Mouse (Mus musculus) lung, embryonic 14.5 days (tissue): ENCODE data around the gene Grhl3. TPM values are rescaled to one million over a fixed set of nuclear protein-coding genes. Genes with fewer than 3 reads are reported as not detected.

Experiments
- ATAC-seq: fragments of 200-750 bp; cut with Nextera tagmentation; 2 replicates; pipeline ENCODE4 v1.8.0; 2017; ENCODE audit warnings: mild to moderate bottlenecking, moderate TSS enrichment, moderate library complexity; ENCODE audit not compliant: insufficient read depth
- DNase-seq: peaks from one replicate; pipeline ENCODE4 v3.0.0-alpha.2; 2015
- H3K27ac ChIP-seq: fragments of 300-500 bp; sonication (generic); 2 replicates; pipeline ENCODE4 v1.5.1; 2014; ENCODE audit warnings: low read depth, mild to moderate bottlenecking, moderate library complexity
- H3K27me3 ChIP-seq: fragments of 300-500 bp; sonication (generic); 2 replicates; pipeline ENCODE4 v1.6.1; 2014; ENCODE audit warnings: low read length, control low read depth; ENCODE audit not compliant: insufficient read depth
- H3K36me3 ChIP-seq: fragments of 300-500 bp; sonication (generic); 2 replicates; pipeline ENCODE4 v1.6.1; 2014; ENCODE audit warnings: control low read depth; ENCODE audit not compliant: insufficient read depth
- H3K4me1 ChIP-seq: fragments of 300-500 bp; sonication (generic); 2 replicates; pipeline ENCODE4 v1.6.1; 2014; ENCODE audit warnings: antibody characterized with exemption, control low read depth; ENCODE audit not compliant: insufficient read depth
- H3K4me2 ChIP-seq: fragments of 300-500 bp; sonication (generic); 2 replicates; pipeline ENCODE4 v1.6.1; 2014; ENCODE audit warnings: mild to moderate bottlenecking
- H3K4me3 ChIP-seq: fragments of 300-500 bp; sonication (generic); 2 replicates; pipeline ENCODE4 v1.5.1; 2014; ENCODE audit warnings: low read depth, low read length
- H3K9ac ChIP-seq: fragments of 300-500 bp; sonication (generic); 2 replicates; pipeline ENCODE4 v1.6.1; 2014
- H3K9me3 ChIP-seq: fragments of 300-500 bp; sonication (generic); 2 replicates; pipeline ENCODE4 v1.6.1; 2016; ENCODE audit warnings: low read depth, low read length, control low read depth
- CTCF ChIP-seq: IDR thresholded peaks from 2 replicates; pipeline ENCODE4 v1.5.1; 2016; ENCODE audit warnings: antibody characterized with exemption, low read depth
- WGBS: fragments of 180-500 bp; shearing (Covaris S2); extraction: QIAGEN DNeasy Blood & Tissue Kit; methylation state at CpG from one replicate; pipeline ENCODE4 v1.1.7; 2014; 5-methylcytosine and 5-hydroxymethylcytosine counted together
- polyA plus RNA-seq: library from polyadenylated mRNA; unstranded; fragments of >200 nt; fragmentation: Nextera tagmentation; extraction: Ambion mirVana; gene quantifications from 2 replicates; pipeline ENCODE4 v1.2.1, GENCODE M21; 2014

Grhl3 gene
- polyA plus RNA-seq, 1 experiment from 2014 or later, result 2.5 TPM

DNA sequence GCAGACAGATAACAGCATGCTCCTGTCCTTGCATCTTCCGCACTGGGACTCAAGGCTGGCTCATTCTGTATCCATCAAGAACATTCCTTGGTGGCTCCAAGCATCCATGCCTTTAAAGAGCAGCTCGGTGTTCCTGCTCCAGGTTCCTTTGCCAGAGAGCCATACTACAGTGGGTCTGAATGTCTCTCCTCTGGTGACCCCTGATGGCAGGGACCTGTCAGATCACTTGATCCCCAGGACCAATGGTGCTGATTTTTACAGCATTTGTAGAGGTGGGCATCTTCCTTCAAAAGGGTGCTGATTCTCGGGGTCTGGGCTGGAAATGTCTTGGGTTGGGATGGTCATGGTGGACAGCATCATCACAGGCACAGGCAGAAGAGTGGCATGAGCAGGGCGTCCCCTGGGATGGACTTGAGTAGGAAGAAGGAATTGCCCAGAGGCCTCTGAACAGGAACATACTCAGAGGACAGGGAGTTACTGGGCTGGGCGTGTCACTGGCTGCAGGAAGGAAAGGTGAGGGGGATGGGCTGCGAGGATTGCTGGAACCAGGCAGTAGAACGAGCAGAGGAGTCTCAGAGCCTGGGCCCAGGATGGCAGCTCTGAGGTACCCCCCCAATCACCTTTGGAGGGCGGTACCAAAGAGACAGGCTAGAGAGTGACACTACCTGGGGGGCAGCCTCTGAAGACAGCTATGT lies 18.3 kb upstream of the Grhl3 start:
- WGBS, result 53% methylated on average over 8 of the region's 8 CpGs
- peak; percentile 38 for TF ChIP-seq CTCF
- Histone ChIP-seq H3K27me3 (no peaks in the 10 kb centered on the region), H3K36me3 (no peaks in the 10 kb centered on the region), H3K9me3 (no peaks in the 10 kb centered on the region), H3K27ac (no peak overlapping the region), H3K9ac (no peak overlapping the region), H3K4me2 (no peak overlapping the region), H3K4me1 (no peaks in the 10 kb centered on the region), H3K4me3 (no peak overlapping the region)
- DNase-seq (no peak), ATAC-seq (no peak)

DNA sequence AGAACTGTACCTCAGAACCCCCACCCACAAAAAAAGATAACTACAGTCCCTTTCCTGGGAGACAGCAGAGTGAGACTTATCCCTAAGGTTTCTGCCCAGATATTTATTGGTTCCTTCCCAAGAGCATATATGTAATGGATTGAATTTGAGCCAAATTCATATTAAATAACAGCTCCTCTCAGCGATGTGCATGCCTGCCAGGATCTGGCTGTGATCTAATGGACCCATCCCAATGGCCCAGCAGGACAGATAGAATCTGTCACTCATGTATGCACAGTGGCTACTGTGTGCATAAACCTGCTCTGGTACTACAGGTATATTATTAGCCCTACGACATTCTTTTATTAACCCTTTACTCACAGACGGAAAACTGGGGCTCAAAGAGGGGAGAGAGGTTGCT lies 17.7 kb upstream of the Grhl3 start:
- ATAC-seq, result no peak
- DNase-seq, result peak; percentile 68
- no peaks in the 10 kb centered on the region for H3K9me3 ChIP-seq
- H3K9ac ChIP-seq, result no peak overlapping the region
- H3K27me3 ChIP-seq, result no peaks in the 10 kb centered on the region
- H3K4me3 ChIP-seq, result no peak overlapping the region
- H3K27ac ChIP-seq, result no peak overlapping the region
- H3K4me2 ChIP-seq, result no peak overlapping the region
- no peaks in the 10 kb centered on the region for H3K4me1 ChIP-seq
- H3K36me3 ChIP-seq, result no peaks in the 10 kb centered on the region
- TF ChIP-seq CTCF, result no peak
- 41% methylated on average over 3 of the region's 3 CpGs for WGBS

DNA sequence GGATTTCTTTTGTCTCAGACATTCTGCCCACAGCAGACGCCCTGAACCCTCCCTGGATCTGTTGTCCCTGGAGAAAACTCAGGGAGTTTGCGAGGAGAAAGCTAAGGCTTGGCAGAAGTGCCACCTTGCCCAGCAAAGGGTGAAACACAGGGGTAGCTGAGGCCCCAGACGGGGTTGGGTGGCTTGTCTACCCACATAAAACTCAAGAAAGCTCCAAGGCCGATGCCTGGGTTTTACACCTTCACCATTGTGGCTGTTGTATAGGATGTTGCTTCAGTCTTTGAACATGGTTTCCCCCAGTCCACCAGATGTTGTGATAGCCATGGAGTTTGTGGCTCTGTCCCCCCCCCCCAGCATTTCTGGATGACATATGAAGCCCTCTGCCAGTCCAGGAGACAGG lies 11.4 kb upstream of the Grhl3 start:
- Histone ChIP-seq H3K9me3 (no peaks in the 10 kb centered on the region), H3K4me1 (0 out of 2 replicates have a peak, but pooled peaks cover 4% of the 10 kb centered on the region), H3K4me3 (no peak overlapping the region), H3K27me3 (no peaks in the 10 kb centered on the region), H3K36me3 (no peaks in the 10 kb centered on the region), H3K27ac (no peak overlapping the region), H3K4me2 (no peak overlapping the region), H3K9ac (no peak overlapping the region)
- WGBS, result 65% methylated on average over 4 of the region's 4 CpGs
- no peak for TF ChIP-seq CTCF
- no peak for DNase-seq
- ATAC-seq, result no peak

DNA sequence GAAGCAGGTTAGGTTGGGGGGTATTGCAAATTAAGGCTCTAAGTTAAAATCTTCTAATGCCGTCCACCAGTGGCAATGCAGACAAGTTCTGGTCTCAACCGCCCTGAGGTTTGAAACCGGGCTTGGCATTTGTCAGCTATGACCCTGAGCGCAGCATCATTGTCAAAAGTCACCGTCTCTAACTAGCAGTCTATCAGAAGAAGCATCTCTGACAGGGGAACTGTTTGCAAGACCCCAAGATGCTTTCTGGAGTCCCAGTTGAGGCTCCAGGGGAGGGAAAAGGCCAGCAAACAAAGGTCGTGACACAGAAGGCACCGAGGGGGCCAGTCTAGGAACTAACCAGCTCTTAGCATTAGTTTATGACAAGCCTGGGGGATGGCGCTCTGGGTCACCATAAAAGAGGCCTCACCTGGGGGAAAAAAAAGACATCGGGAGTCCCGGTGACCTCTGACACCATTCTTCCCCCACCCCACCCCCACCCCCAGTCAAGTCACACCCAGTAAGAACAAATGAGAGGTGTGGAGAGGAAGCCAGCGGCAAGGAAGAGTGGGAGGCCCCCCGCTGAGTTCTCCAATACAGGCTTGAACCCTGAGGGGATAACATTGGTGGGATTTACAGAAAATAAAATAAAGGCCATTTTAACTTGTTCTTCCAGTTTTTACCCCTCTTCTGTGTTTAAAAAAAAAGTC lies 7.9 kb upstream of the Grhl3 start:
- Histone ChIP-seq H3K4me3 (no peak overlapping the region), H3K27me3 (no peaks in the 10 kb centered on the region), H3K4me1 (0 out of 2 replicates have a peak, but pooled peaks cover 4% of the 10 kb centered on the region), H3K27ac (no peak overlapping the region), H3K4me2 (no peak overlapping the region), H3K36me3 (no peaks in the 10 kb centered on the region), H3K9ac (no peak overlapping the region), H3K9me3 (no peaks in the 10 kb centered on the region)
- WGBS, result 33% methylated on average over 12 of the region's 12 CpGs
- ATAC-seq, result no peak
- no peak for DNase-seq
- no peak for TF ChIP-seq CTCF

DNA sequence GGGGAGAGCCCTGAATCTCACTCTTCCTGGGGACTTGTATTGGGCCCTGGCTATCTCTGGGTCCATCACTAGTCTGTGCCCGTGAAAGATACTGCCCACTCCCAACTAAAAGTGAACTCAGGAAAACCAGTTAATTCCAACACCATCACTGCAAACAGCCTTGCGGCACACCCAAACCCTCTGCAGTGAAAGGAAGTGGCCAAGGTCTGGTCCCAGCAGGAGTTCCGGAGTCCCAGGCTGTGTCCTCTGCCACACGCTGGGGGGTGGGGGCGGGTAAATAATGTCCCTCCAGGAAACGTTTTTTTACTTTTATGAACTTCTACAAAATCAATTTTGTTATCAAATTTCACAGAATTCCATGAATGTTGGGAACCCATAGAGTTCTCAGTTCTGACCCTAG lies 6.3 kb upstream of the Grhl3 start:
- ATAC-seq, result no peak
- 46% methylated on average over 6 of the region's 6 CpGs for WGBS
- Histone ChIP-seq H3K4me3 (no peak overlapping the region), H3K27ac (no peak overlapping the region), H3K4me1 (0 out of 2 replicates have a peak, but pooled peaks cover 4% of the 10 kb centered on the region), H3K27me3 (no peaks in the 10 kb centered on the region), H3K4me2 (no peak overlapping the region), H3K36me3 (no peaks in the 10 kb centered on the region), H3K9me3 (no peaks in the 10 kb centered on the region), H3K9ac (no peak overlapping the region)
- no peak for DNase-seq
- TF ChIP-seq CTCF, result no peak

DNA sequence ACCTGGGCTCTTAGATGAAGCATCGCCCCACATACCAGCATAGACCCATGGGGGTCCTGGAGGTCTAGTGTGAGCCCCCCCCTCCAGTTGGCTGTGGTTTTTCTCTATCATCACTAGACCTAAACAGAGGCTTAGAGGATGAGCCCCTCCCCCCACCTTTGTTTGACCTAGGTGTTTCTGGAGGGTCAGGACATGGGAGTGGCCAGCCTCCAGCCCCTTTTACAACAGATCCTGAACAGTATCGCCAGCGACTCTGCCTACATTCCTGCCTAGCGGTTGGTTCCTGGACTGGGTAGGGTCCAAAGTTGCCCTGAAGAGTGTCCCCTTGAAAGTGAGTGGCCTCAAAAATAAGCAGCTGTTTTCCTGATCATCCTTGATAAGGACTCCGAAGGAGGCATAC lies 5.1 kb upstream of the Grhl3 start:
- 79% methylated on average over 5 of the region's 5 CpGs for WGBS
- Histone ChIP-seq H3K4me2 (no peak overlapping the region), H3K4me3 (no peak overlapping the region), H3K9me3 (no peaks in the 10 kb centered on the region), H3K27ac (no peak overlapping the region), H3K27me3 (peaks cover 11% of the 10 kb centered on the region), H3K9ac (no peak overlapping the region), H3K36me3 (no peaks in the 10 kb centered on the region), H3K4me1 (0 out of 2 replicates have a peak, but pooled peaks cover 4% of the 10 kb centered on the region)
- TF ChIP-seq CTCF, result no peak
- ATAC-seq (no peak), DNase-seq (no peak)

DNA sequence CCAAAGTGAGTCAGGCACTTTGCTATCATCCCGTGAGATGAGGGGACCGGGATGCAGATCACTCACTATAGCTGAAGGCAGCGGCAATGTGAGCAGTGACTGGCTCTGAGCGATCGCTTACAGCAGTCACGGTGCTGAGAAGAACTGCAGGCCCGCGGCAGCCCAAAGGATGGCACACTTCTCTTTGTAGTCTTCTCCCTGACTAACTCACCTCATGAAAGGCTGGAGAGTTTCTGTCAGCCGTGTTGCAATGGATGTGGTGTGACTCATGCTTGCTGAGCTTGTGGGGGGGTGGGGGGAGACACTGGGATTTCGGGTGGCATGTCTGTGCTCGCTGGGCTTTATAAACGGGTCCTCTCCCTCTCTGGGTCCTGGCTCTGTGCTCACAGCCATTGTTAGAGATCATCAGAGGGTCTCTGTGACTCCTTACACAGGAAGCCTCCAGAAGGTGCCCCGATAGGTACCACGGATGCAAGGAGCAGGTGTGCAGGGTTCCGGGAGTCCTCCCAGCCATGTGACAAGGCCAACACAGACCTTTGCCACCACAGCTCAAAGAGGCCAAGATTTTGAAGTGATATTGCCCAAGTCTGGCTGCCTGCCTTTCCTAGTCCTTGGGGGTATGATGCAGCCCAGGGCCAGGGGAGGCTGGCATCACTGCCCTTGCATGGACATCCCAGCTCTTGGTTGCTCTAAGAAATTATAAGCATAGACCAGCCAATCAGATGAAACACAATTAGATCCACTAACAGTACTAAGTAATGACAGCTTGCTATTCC lies 2.1 kb upstream of the Grhl3 start:
- Histone ChIP-seq H3K36me3 (no peaks in the 10 kb centered on the region), H3K27me3 (peaks cover 39% of the 10 kb centered on the region), H3K9ac (no peak overlapping the region), H3K27ac (no peak overlapping the region), H3K9me3 (no peaks in the 10 kb centered on the region), H3K4me1 (peaks cover 4% of the 10 kb centered on the region; the same call in 1 of the 2 replicates), H3K4me2 (no peak overlapping the region), H3K4me3 (no peak overlapping the region)
- 61% methylated on average over 15 of the region's 15 CpGs for WGBS
- ATAC-seq, result no peak
- no peak for DNase-seq
- no peak for TF ChIP-seq CTCF
